Mouse (Mus musculus): ENCODE measurements at regions not wholly inside any gene's neighbourhood (a gene's known extent, or its start where the extent isn't known, plus 50 kb on each side); places are given as distances from the start of the nearest gene placed in this dataset.

- no peak for ATAC-seq
- Histone ChIP-seq H3K27me3 (ENCODE audit: insufficient read depth, low read length) (no peaks in the 10 kb centered on the region), H3K27ac (ENCODE audit: low read depth, low read length) (no peak overlapping the region), H3K9me3 (ENCODE audit: low read length) (no peaks in the 10 kb centered on the region), H3K36me3 (ENCODE audit: insufficient read depth) (no peaks in the 10 kb centered on the region), H3K4me2 (ENCODE audit: low read depth) (no peak overlapping the region), H3K4me3 (ENCODE audit: low read depth, low read length) (no peak overlapping the region), H3K9ac (no peak overlapping the region), H3K4me1 (ENCODE audit: insufficient read depth) (no peaks in the 10 kb centered on the region)
- no peak for TF ChIP-seq CTCF (IDR thresholded peaks at IDR 0.05; ENCODE audit: low read depth)
- no peak for DNase-seq
- 100% methylated on average over 1 of the region's 1 CpGs for WGBS
These were observed 144.8 kb upstream of the Htr1f start for GRCm38 (mm10) chr16:65250426-65250825.

GRCm38 (mm10) chr16:65247475-65247874, 141.8 kb upstream of the Htr1f start:
- no peak for ATAC-seq
- no peak for DNase-seq
- Histone ChIP-seq H3K36me3 (ENCODE audit: insufficient read depth) (no peaks in the 10 kb centered on the region), H3K9me3 (ENCODE audit: low read length) (no peaks in the 10 kb centered on the region), H3K4me1 (ENCODE audit: insufficient read depth) (no peaks in the 10 kb centered on the region), H3K9ac (no peak overlapping the region), H3K27me3 (ENCODE audit: insufficient read depth, low read length) (no peaks in the 10 kb centered on the region), H3K4me2 (ENCODE audit: low read depth) (no peak overlapping the region), H3K4me3 (ENCODE audit: low read depth, low read length) (no peak overlapping the region), H3K27ac (ENCODE audit: low read depth, low read length) (no peak overlapping the region)
- WGBS, result 78% methylated on average over 3 of the region's 3 CpGs
- no peak for TF ChIP-seq CTCF (IDR thresholded peaks at IDR 0.05; ENCODE audit: low read depth)

DNA sequence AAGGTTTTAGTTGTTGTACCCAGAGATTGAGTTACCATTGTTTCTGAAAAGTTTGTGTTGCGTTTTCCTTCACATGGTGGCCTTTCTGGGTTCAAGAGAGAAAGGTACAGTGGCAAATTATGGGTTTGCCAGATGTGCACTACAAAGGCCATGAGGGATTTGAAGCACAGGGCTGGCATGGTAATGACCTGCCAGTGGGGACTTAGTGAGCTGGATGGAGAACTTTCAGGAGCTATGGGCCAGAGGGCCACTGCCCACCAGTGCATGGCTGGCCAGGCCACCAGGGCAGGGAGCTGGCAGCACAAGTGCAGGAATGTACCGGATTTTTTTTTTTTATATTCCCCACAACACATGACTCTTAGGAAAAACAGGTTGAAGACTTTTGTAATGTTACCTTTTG, 128.8 kb upstream of the Htr1f start:
- WGBS, result 92% methylated on average over 2 of the region's 2 CpGs

GRCm38 (mm10) chr16:65233964-65234363, 128.3 kb upstream of the Htr1f start:
- TF ChIP-seq CTCF (IDR thresholded peaks at IDR 0.05; ENCODE audit: low read depth), result no peak
- Histone ChIP-seq H3K36me3 (ENCODE audit: insufficient read depth) (no peaks in the 10 kb centered on the region), H3K9me3 (ENCODE audit: low read length) (no peaks in the 10 kb centered on the region), H3K27ac (ENCODE audit: low read depth, low read length) (no peak overlapping the region), H3K4me2 (ENCODE audit: low read depth) (no peak overlapping the region), H3K4me3 (ENCODE audit: low read depth, low read length) (no peak overlapping the region), H3K27me3 (ENCODE audit: insufficient read depth, low read length) (no peaks in the 10 kb centered on the region), H3K9ac (no peak overlapping the region), H3K4me1 (ENCODE audit: insufficient read depth) (no peaks in the 10 kb centered on the region)
- WGBS, result 61% methylated on average over 3 of the region's 3 CpGs
- no peak for ATAC-seq
- DNase-seq, result no peak

More for the DNA sequence above, 128.8 kb upstream of the Htr1f start:
- no peak overlapping the region for H3K4me3 ChIP-seq (ENCODE audit: low read depth, low read length)
- H3K27me3 ChIP-seq (ENCODE audit: insufficient read depth, low read length), result no peaks in the 10 kb centered on the region
- no peaks in the 10 kb centered on the region for H3K9me3 ChIP-seq (ENCODE audit: low read length)
- H3K4me2 ChIP-seq (ENCODE audit: low read depth), result no peak overlapping the region
- no peak overlapping the region for H3K27ac ChIP-seq (ENCODE audit: low read depth, low read length)
- no peak for TF ChIP-seq CTCF (IDR thresholded peaks at IDR 0.05; ENCODE audit: low read depth)
- ATAC-seq (no peak), DNase-seq (no peak)
- H3K9ac ChIP-seq, result no peak overlapping the region
- H3K36me3 ChIP-seq (ENCODE audit: insufficient read depth), result no peaks in the 10 kb centered on the region
- H3K4me1 ChIP-seq (ENCODE audit: insufficient read depth), result no peaks in the 10 kb centered on the region

DNA sequence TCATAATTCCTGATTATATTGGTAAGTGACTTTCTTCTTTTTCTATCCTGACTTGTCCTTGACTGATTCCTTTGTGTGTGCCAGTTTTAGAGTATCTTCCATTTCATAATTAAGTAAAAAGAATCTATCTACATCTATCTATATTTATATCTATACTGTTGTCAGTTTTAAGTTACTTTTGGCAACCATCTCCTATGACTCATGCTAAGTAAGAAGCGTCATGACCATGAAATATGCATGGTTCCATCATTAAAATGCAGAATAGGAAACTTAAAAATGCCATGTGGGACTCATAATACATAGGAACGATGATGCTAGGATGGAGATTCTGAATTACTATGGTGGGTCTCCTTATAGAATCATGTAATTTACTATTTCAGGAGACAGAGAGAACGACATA, 113.8 kb upstream of the Htr1f start:
- Histone ChIP-seq H3K4me1 (ENCODE audit: insufficient read depth) (no peaks in the 10 kb centered on the region), H3K9me3 (ENCODE audit: low read length) (no peaks in the 10 kb centered on the region), H3K27ac (ENCODE audit: low read depth, low read length) (no peak overlapping the region), H3K27me3 (ENCODE audit: insufficient read depth, low read length) (no peaks in the 10 kb centered on the region), H3K4me2 (ENCODE audit: low read depth) (no peak overlapping the region), H3K36me3 (ENCODE audit: insufficient read depth) (no peaks in the 10 kb centered on the region), H3K9ac (no peak overlapping the region), H3K4me3 (ENCODE audit: low read depth, low read length) (no peak overlapping the region)
- WGBS, result 86% methylated on average over 3 of the region's 3 CpGs
- ATAC-seq (no peak), DNase-seq (no peak)
- TF ChIP-seq CTCF (IDR thresholded peaks at IDR 0.05; ENCODE audit: low read depth), result no peak

DNA sequence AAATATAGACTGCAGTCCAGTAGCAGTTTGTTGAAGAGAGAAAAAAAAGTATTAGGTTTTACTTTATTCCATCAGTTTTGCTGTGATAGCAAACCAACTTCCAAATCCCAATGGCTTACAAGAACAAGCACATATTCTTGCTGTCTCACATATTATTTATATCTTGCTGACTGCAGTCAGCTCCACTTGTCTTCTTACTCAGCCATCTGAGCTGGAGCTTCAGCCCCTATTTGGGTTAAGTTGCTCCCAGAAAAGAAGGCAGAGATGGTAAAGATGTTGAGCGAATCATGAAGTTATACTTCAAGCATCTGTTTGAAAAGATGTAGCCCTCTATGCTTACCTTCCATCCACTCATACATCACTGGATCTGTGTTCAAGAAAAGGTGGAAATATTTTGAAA, 106.7 kb upstream of the Htr1f start:
- Histone ChIP-seq H3K9ac (no peak overlapping the region), H3K36me3 (ENCODE audit: insufficient read depth) (no peaks in the 10 kb centered on the region), H3K4me1 (ENCODE audit: insufficient read depth) (no peaks in the 10 kb centered on the region), H3K4me2 (ENCODE audit: low read depth) (no peak overlapping the region), H3K4me3 (ENCODE audit: low read depth, low read length) (no peak overlapping the region), H3K27ac (ENCODE audit: low read depth, low read length) (no peak overlapping the region), H3K9me3 (ENCODE audit: low read length) (no peaks in the 10 kb centered on the region), H3K27me3 (ENCODE audit: insufficient read depth, low read length) (no peaks in the 10 kb centered on the region)
- no peak for DNase-seq
- 90% methylated on average over 1 of the region's 1 CpGs for WGBS
- TF ChIP-seq CTCF (IDR thresholded peaks at IDR 0.05; ENCODE audit: low read depth), result no peak
- no peak for ATAC-seq

DNA sequence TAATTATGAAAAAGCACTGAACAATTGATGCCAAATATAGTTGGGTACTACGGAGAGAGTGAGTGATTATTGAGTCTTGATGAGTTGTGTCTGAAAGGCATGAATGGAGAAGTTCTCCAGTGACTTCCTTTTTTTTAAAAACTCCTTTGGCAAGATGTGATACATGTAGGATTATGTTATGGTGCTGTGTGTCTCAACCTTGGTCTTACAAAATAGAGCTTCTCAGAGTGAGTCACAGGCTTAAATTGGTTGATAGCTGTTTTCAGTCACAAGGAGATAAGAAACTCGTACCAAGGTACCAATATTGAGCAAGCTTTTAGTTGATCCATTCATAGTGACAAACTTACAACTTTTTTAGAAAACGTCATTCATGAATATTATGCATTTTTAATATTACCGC, 95.7 kb upstream of the Htr1f start:
- DNase-seq (no peak), ATAC-seq (no peak)
- H3K27ac ChIP-seq (ENCODE audit: low read depth, low read length), result no peak overlapping the region
- no peaks in the 10 kb centered on the region for H3K36me3 ChIP-seq (ENCODE audit: insufficient read depth)
- no peak for TF ChIP-seq CTCF (IDR thresholded peaks at IDR 0.05; ENCODE audit: low read depth)
- no peaks in the 10 kb centered on the region for H3K4me1 ChIP-seq (ENCODE audit: insufficient read depth)
- H3K4me3 ChIP-seq (ENCODE audit: low read depth, low read length), result no peak overlapping the region
- no peaks in the 10 kb centered on the region for H3K27me3 ChIP-seq (ENCODE audit: insufficient read depth, low read length)
- H3K9me3 ChIP-seq (ENCODE audit: low read length), result no peaks in the 10 kb centered on the region
- WGBS, result 91% methylated on average over 4 of the region's 4 CpGs
- H3K9ac ChIP-seq, result no peak overlapping the region
- H3K4me2 ChIP-seq (ENCODE audit: low read depth), result no peak overlapping the region

Data from forebrain, postnatal 0 days (tissue).